Mouse (Mus musculus): Measurements from ENCODE around the gene Ncf4.

The Ncf4 gene

DNA sequence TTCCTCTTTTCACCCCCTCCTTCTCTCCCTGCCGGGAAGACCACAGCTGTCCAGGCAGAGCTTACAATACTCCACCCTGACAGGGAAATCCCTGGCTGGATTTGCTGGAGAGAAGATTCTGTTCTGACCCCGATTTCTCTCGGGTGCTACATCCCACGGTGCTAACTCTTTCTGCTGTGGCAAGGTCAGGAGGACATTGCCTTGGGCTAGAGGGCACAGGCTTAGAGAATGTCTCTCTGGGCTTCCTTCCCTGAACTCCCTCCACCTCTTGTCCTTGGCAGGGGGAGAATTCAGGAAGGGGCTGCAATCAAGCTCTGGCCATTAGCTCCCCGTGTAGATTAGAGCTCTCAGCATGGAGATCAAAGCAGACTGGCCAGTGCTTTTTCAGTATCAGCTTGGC lies 65.3 kb downstream of the Ncf4 start:
- DNase-seq (ENCODE audit: extremely low read depth, insufficient read length, low spot score): no peak

- no peak for DNase-seq (ENCODE audit: extremely low read depth, insufficient read length, low spot score)
Observed at GRCm38 (mm10) chr15:78310971-78311370, 66.4 kb downstream of the Ncf4 start.
